Mouse (Mus musculus): ENCODE results near the gene Gm5678. TPM values are rescaled to one million over a fixed set of nuclear protein-coding genes. Genes with fewer than 3 reads are reported as not detected.

Gm5678 gene
- polyA plus RNA-seq, 1 experiment from 2014 or later: not detected

GRCm38 (mm10) chr16:93597551-93597950 lies 30.3 kb upstream of the Gm5678 start:
- Histone ChIP-seq H3K4me3 (ENCODE audit: low read depth, low read length) (no peak overlapping the region), H3K4me1 (ENCODE audit: insufficient read depth) (no peaks in the 10 kb centered on the region), H3K9me3 (ENCODE audit: low read depth, low read length) (no peaks in the 10 kb centered on the region), H3K27me3 (ENCODE audit: insufficient read depth, low read length) (no peaks in the 10 kb centered on the region), H3K9ac (no peak overlapping the region), H3K36me3 (ENCODE audit: insufficient read depth) (peaks cover 20% of the 10 kb centered on the region; the same call in 1 of the 2 replicates), H3K27ac (ENCODE audit: low read depth) (no peak overlapping the region), H3K4me2 (no peak overlapping the region)
- WGBS: 90% methylated on average over 9 of the region's 9 CpGs
- no peak for TF ChIP-seq CTCF (IDR thresholded peaks at IDR 0.05; ENCODE audit: low read depth)
- ATAC-seq (ENCODE audit: insufficient read depth) (no peak), DNase-seq (no peak)

GRCm38 (mm10) chr16:93599461-93599860 lies 28.4 kb upstream of the Gm5678 start:
- ATAC-seq (ENCODE audit: insufficient read depth): no peak
- DNase-seq: no peak
- Histone ChIP-seq H3K27me3 (ENCODE audit: insufficient read depth, low read length) (no peaks in the 10 kb centered on the region), H3K4me1 (ENCODE audit: insufficient read depth) (peaks cover 2% of the 10 kb centered on the region; the same call in 1 of the 2 replicates), H3K27ac (ENCODE audit: low read depth) (no peak overlapping the region), H3K4me3 (ENCODE audit: low read depth, low read length) (no peak overlapping the region), H3K9ac (no peak overlapping the region), H3K36me3 (ENCODE audit: insufficient read depth) (peaks cover 13% of the 10 kb centered on the region; the same call in 1 of the 2 replicates), H3K9me3 (ENCODE audit: low read depth, low read length) (no peaks in the 10 kb centered on the region), H3K4me2 (no peak overlapping the region)
- WGBS: 85% methylated on average over 6 of the region's 6 CpGs
- no peak for TF ChIP-seq CTCF (IDR thresholded peaks at IDR 0.05; ENCODE audit: low read depth)

DNA sequence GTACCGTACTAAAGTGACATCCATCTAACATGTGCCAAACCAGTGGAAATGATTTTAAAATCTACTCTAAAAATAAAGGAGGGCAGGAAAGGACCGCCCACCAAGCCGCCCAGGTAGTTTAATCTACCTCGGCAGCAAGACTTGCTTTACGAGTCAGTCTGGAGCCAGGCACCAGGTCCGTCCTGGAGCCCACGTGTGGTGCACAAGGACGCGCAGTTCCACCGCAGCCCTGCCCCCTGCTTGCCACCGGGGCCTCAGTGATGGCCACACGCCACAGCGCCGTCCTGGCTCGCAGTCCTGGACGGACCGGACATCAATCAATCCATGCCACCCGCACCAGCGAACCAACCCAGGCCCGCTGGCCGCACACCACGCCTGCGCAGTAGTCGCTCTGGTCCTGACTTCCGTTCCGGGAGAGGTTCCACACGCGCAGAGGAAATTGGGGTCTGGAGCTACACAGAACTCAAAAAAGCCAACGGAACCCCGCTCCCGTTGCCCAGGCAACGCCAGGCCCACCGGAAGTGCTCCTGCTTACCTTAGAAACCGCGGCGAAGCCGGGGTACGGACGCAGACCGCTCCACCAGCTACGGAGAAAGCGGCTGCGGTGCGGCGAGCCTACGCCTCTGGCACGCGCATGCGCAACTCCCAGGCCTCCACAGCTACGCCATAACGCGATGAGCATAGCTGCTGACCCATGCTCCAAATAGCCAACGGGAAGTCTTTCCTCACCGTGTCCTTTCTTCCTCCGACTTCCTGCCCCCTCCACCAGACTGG lies 24.3 kb upstream of the Gm5678 start, which contains the start of gene Setd4:
Setd4 (minus strand) TSS at position 625 of the 774 bp plus-strand sequence.
- Histone ChIP-seq H3K4me2 (peak within 1 kb of the TSS; percentile 82), H3K4me1 (ENCODE audit: insufficient read depth) (peaks cover 4% of the 10 kb centered on the region; the same call in 1 of the 2 replicates), H3K36me3 (ENCODE audit: insufficient read depth) (0 out of 2 replicates have a peak, but pooled peaks cover 2% of the 10 kb centered on the region), H3K4me3 (ENCODE audit: low read depth, low read length) (peak within 1 kb of the TSS; percentile 58), H3K9me3 (ENCODE audit: low read depth, low read length) (no peaks in the 10 kb centered on the region), H3K9ac (peak within 1 kb of the TSS; percentile 79), H3K27ac (ENCODE audit: low read depth) (peak within 1 kb of the TSS; percentile 96), H3K27me3 (ENCODE audit: insufficient read depth, low read length) (no peaks in the 10 kb centered on the region)
- TF ChIP-seq CTCF (IDR thresholded peaks at IDR 0.05; ENCODE audit: low read depth): peak; percentile 19; the same call in 1 of the 2 replicates
- peak; percentile 97 for DNase-seq
- 1% methylated on average over 55 of the region's 55 CpGs for WGBS
- peak; percentile 92 for ATAC-seq (ENCODE audit: insufficient read depth)

DNA sequence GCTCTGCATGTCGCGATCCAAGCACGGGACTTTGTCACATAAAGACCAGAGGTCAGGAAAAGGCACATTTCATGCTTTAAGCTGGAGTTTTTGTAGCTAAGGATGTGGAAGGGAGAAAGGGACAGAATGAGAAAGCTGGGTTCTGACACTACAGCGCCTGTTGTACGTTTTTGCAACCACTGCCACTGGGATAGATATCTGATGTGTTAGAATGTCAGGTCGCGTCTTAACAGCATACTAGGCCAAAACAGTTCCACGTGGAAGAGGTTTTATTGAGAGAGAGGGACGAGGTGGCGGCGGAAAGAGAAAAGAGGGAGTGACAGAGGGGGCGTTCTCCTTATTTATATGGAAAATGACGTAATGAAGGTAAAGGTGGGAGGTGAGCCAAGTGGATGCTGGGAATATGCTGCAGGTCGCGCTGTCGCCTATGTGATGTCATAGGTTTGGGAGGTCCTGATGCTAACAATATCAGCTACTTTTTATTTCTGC lies 23.4 kb upstream of the Gm5678 start:
- peaks cover 1% of the 10 kb centered on the region; the same call in 1 of the 2 replicates for H3K36me3 ChIP-seq (ENCODE audit: insufficient read depth)
- peak overlapping the region; percentile 58 for H3K4me3 ChIP-seq (ENCODE audit: low read depth, low read length)
- WGBS: 8% methylated on average over 16 of the region's 16 CpGs
- peaks cover 4% of the 10 kb centered on the region; the same call in 1 of the 2 replicates for H3K4me1 ChIP-seq (ENCODE audit: insufficient read depth)
- TF ChIP-seq CTCF (IDR thresholded peaks at IDR 0.05; ENCODE audit: low read depth): no peak
- peak overlapping the region; percentile 96 for H3K27ac ChIP-seq (ENCODE audit: low read depth)
- no peaks in the 10 kb centered on the region for H3K9me3 ChIP-seq (ENCODE audit: low read depth, low read length)
- ATAC-seq (ENCODE audit: insufficient read depth): no peak
- H3K4me2 ChIP-seq: peak overlapping the region; percentile 82
- H3K27me3 ChIP-seq (ENCODE audit: insufficient read depth, low read length): no peaks in the 10 kb centered on the region
- H3K9ac ChIP-seq: peak overlapping the region; percentile 79
- peak; percentile 61 for DNase-seq

GRCm38 (mm10) chr16:93605553-93605952 lies 22.3 kb upstream of the Gm5678 start, which contains the start of gene Cbr1:
Gene Cbr1 (plus strand): TSS chr16:93605853.
- no peak for ATAC-seq (ENCODE audit: insufficient read depth)
- H3K27ac ChIP-seq (ENCODE audit: low read depth): no peak within 1 kb of the TSS
- H3K9ac ChIP-seq: peak within 1 kb of the TSS; percentile 79
- DNase-seq: no peak
- H3K36me3 ChIP-seq (ENCODE audit: insufficient read depth): peaks cover 11% of the 10 kb centered on the region
- TF ChIP-seq CTCF (IDR thresholded peaks at IDR 0.05; ENCODE audit: low read depth): no peak
- H3K27me3 ChIP-seq (ENCODE audit: insufficient read depth, low read length): no peaks in the 10 kb centered on the region
- WGBS: 58% methylated on average over 4 of the region's 4 CpGs
- H3K4me3 ChIP-seq (ENCODE audit: low read depth, low read length): peak within 1 kb of the TSS; percentile 58
- peak within 1 kb of the TSS; percentile 82 for H3K4me2 ChIP-seq
- H3K4me1 ChIP-seq (ENCODE audit: insufficient read depth): peaks cover 4% of the 10 kb centered on the region; the same call in 1 of the 2 replicates
- H3K9me3 ChIP-seq (ENCODE audit: low read depth, low read length): no peaks in the 10 kb centered on the region

DNA sequence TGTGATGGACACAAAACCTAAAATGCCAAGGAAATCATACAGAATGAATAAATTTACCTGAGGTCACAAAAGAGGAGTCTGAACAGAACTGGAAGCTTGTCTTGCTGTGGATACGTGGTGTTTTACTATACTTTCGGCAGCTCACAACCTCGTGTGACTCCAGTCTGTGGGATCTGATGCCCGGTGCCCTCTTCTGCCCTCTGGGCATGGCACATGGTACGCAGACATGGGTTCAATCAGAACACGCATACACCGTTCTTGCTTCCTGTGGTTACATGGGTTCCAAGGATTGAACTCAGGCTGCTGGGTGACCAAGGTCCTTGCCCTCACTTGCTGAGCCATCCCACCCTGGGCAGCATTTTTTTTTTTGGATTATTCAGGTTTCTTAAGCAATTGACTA lies 21.8 kb upstream of the Gm5678 start:
- Histone ChIP-seq H3K4me1 (ENCODE audit: insufficient read depth) (peaks cover 4% of the 10 kb centered on the region; the same call in 1 of the 2 replicates), H3K36me3 (ENCODE audit: insufficient read depth) (peaks cover 17% of the 10 kb centered on the region), H3K27ac (ENCODE audit: low read depth) (no peak overlapping the region), H3K27me3 (ENCODE audit: insufficient read depth, low read length) (no peaks in the 10 kb centered on the region), H3K4me3 (ENCODE audit: low read depth, low read length) (no peak overlapping the region), H3K4me2 (no peak overlapping the region), H3K9me3 (ENCODE audit: low read depth, low read length) (no peaks in the 10 kb centered on the region), H3K9ac (no peak overlapping the region)
- ATAC-seq (ENCODE audit: insufficient read depth) (no peak), DNase-seq (no peak)
- TF ChIP-seq CTCF (IDR thresholded peaks at IDR 0.05; ENCODE audit: low read depth): no peak
- WGBS: 86% methylated on average over 7 of the region's 7 CpGs

DNA sequence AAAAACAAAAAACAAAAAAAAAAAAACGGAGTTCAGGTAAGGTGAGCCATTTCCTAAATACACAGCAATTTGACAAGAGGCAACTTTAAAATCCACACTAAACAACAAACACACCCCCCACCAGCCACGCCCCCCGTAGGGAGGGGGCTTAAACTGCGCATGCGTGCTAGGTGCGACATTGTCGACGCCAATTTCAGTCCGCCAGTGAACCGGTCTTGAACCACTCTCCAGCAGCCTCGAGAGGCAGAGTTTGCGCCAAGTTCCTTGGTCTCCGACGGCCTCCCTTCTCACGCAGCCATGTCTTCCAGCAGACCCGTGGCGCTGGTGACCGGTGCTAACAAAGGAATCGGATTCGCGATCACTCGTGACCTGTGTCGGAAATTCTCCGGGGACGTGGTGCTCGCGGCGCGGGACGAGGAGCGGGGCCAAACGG lies 20.2 kb upstream of the Gm5678 start:
- ATAC-seq (ENCODE audit: insufficient read depth) (peak; percentile 32), DNase-seq (peak; percentile 94)
- Histone ChIP-seq H3K4me3 (ENCODE audit: low read depth, low read length) (peak overlapping the region; percentile 67), H3K9ac (peak overlapping the region; percentile 75), H3K9me3 (ENCODE audit: low read depth, low read length) (no peaks in the 10 kb centered on the region), H3K36me3 (ENCODE audit: insufficient read depth) (peaks cover 18% of the 10 kb centered on the region), H3K27me3 (ENCODE audit: insufficient read depth, low read length) (no peaks in the 10 kb centered on the region), H3K4me2 (peak overlapping the region; percentile 88), H3K4me1 (ENCODE audit: insufficient read depth) (peaks cover 4% of the 10 kb centered on the region; the same call in 1 of the 2 replicates), H3K27ac (ENCODE audit: low read depth) (peak overlapping the region; percentile 65)
- WGBS: under 1% methylated on average over 32 of the region's 32 CpGs
- no peak for TF ChIP-seq CTCF (IDR thresholded peaks at IDR 0.05; ENCODE audit: low read depth)
